Mouse (Mus musculus): ENCODE results near the gene Igfbp5. TPM values are rescaled to one million over a fixed set of nuclear protein-coding genes. Genes with fewer than 3 reads are reported as not detected.
A peak's percentile ranks its signal among the peaks of the same experiment; 100 is the strongest.

Gene Igfbp5
- polyA plus RNA-seq, 1 experiment: not detected

DNA sequence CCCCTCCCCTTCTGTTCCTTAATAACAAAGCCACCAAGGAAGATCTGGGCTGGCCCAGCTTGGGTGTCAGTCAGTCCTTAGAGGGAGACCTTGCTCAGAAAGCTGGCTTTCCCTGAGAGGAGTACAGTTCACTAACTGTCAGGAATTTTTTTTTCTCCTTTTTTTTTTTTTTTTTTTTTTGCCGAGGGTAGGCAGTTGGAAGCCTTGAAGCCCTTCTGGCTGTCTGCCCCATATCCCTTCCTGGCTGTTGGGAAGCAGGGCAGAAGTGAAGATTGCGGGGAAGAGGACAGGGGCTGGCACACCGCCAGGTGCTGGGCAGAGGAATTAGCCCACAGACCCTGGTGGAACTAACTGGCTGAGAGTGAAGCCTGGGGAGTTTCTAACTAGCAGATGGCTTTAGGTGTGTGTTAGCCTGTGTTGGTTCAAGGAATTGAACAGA lies 42.0 kb downstream of the Igfbp5 start:
- no peaks in the 10 kb centered on the region for H3K9me3 ChIP-seq (ENCODE audit: control insufficient read depth, low read length)
- no peak for TF ChIP-seq TAL1 (IDR thresholded peaks at IDR 0.05; ENCODE audit: low read length)
- no peak for TF ChIP-seq GATA1 (IDR thresholded peaks at IDR 0.05; ENCODE audit: low read length)
- no peaks in the 10 kb centered on the region for H3K4me1 ChIP-seq (ENCODE audit: control insufficient read depth)
- peaks cover 3% of the 10 kb centered on the region for H3K27me3 ChIP-seq (ENCODE audit: control insufficient read depth)
- H3K4me3 ChIP-seq (replicated peaks): no peak overlapping the region
- no peaks in the 10 kb centered on the region for H3K36me3 ChIP-seq (ENCODE audit: control insufficient read depth)

DNA sequence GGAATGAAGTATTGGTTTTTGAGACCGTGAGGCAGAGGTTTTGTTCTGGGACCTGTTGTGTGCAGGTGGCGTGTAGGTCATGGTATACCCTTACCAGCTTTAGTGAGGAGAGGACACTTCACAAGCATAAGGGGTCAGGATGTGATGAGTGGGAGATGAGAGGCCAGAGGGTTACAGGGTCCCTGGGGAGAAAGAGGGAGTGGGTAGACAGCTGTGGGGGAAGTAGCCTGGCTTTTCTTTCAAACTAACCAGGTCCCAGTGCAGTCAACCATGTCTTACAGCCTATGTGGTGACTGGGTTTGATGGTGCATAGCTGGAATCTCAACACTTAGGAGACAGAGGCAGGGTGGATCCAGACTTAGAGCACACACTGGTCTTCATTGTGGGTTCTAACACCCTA lies 44.2 kb downstream of the Igfbp5 start:
- no peaks in the 10 kb centered on the region for H3K9me3 ChIP-seq (ENCODE audit: control insufficient read depth, low read length)
- H3K4me3 ChIP-seq (replicated peaks): no peak overlapping the region
- H3K36me3 ChIP-seq (ENCODE audit: control insufficient read depth): no peaks in the 10 kb centered on the region
- peaks cover 25% of the 10 kb centered on the region for H3K27me3 ChIP-seq (ENCODE audit: control insufficient read depth)
- TF ChIP-seq TAL1 (IDR thresholded peaks at IDR 0.05; ENCODE audit: low read length) (no peak), GATA1 (IDR thresholded peaks at IDR 0.05; ENCODE audit: low read length) (no peak)
- H3K4me1 ChIP-seq (ENCODE audit: control insufficient read depth): no peaks in the 10 kb centered on the region

DNA sequence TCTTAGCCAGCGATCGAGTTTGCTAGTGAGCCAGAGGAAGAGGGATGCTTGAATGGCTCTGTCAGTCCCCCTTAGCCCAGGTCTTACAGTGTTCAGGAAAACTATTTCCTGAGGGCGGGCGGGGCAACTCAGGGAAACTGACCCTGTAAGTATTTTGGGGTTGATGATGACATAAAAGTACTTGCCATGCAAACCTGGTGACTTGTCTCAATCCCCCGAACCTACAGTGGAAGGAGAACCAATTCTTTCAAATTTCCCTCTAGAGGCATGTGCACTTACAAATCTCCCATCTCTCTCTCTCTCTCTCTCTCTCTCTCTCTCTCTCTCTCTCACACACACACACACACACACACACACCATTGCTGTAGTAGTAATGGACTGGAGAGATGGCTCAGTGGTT lies 45.8 kb downstream of the Igfbp5 start:
- H3K27me3 ChIP-seq (ENCODE audit: control insufficient read depth): peaks cover 42% of the 10 kb centered on the region
- H3K4me3 ChIP-seq (replicated peaks): no peak overlapping the region
- H3K4me1 ChIP-seq (ENCODE audit: control insufficient read depth): no peaks in the 10 kb centered on the region
- H3K36me3 ChIP-seq (ENCODE audit: control insufficient read depth): no peaks in the 10 kb centered on the region
- no peaks in the 10 kb centered on the region for H3K9me3 ChIP-seq (ENCODE audit: control insufficient read depth, low read length)
- no peak for TF ChIP-seq GATA1 (IDR thresholded peaks at IDR 0.05; ENCODE audit: low read length)
- no peak for TF ChIP-seq TAL1 (IDR thresholded peaks at IDR 0.05; ENCODE audit: low read length)

DNA sequence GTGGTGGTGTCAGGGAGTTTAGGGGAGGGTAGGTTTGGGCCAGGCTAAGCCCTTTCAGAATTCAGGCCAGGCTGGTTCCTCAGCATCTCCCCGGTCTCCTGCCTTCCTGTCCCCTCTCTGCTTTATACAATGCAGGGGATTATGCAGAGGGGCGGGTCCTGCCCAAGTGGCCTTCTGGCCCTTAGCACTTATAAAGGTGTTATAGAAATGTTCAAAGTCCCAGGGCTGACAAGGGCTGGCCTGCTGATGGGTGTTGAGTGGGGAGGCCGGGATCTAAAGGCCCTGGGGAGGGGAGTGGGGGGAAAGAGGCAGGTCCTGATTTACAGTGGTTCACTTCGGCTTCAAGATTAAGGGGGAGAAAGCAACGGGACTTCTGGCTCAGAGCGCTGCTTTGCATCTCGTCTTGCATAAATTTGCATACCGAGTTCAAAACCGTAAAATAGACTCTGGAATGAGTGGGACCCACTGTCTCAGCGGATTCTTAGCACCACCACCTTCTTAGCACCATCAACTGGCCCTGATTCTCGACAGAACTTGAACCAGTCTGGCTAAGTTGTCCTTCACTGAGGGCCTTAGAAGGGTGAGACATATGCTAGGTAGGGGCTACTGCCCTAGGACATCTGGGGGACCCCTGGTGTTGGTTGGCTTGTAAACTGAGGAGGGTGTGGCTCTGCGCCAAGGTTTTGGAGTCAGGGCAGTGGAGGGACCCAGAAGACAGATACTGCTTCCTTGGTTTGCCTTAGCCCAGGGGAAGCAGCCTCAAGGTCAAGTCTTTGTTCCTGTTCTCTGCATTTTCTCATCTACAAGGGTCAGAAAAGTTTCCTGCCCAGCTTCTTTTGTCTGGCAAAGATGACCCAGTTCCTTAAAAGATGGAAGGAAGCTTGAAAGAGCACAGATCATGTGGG lies 47.0 kb downstream of the Igfbp5 start:
- H3K27me3 ChIP-seq (ENCODE audit: control insufficient read depth): peaks cover 53% of the 10 kb centered on the region
- no peak for TF ChIP-seq TAL1 (IDR thresholded peaks at IDR 0.05; ENCODE audit: low read length)
- TF ChIP-seq GATA1 (IDR thresholded peaks at IDR 0.05; ENCODE audit: low read length): no peak

GRCm38 (mm10) chr1:72826931-72827330 lies 47.8 kb downstream of the Igfbp5 start:
- Histone ChIP-seq H3K4me3 (replicated peaks) (no peak overlapping the region), H3K27me3 (ENCODE audit: control insufficient read depth) (peaks cover 59% of the 10 kb centered on the region), H3K36me3 (ENCODE audit: control insufficient read depth) (no peaks in the 10 kb centered on the region), H3K4me1 (ENCODE audit: control insufficient read depth) (no peaks in the 10 kb centered on the region), H3K9me3 (ENCODE audit: control insufficient read depth, low read length) (no peaks in the 10 kb centered on the region)
- TF ChIP-seq TAL1 (IDR thresholded peaks at IDR 0.05; ENCODE audit: low read length): no peak
- no peak for TF ChIP-seq GATA1 (IDR thresholded peaks at IDR 0.05; ENCODE audit: low read length)

More for the DNA sequence above, 47.0 kb downstream of the Igfbp5 start:
- no peaks in the 10 kb centered on the region for H3K4me1 ChIP-seq (ENCODE audit: control insufficient read depth)
- no peaks in the 10 kb centered on the region for H3K9me3 ChIP-seq (ENCODE audit: control insufficient read depth, low read length)
- H3K4me3 ChIP-seq (replicated peaks): no peak overlapping the region
- no peaks in the 10 kb centered on the region for H3K36me3 ChIP-seq (ENCODE audit: control insufficient read depth)

- H3K36me3 ChIP-seq (ENCODE audit: control insufficient read depth): no peaks in the 10 kb centered on the region
- peaks cover 60% of the 10 kb centered on the region for H3K27me3 ChIP-seq (ENCODE audit: control insufficient read depth)
- H3K4me3 ChIP-seq (replicated peaks): no peak overlapping the region
- TF ChIP-seq GATA1 (IDR thresholded peaks at IDR 0.05; ENCODE audit: low read length) (no peak), TAL1 (IDR thresholded peaks at IDR 0.05; ENCODE audit: low read length) (no peak)
- no peaks in the 10 kb centered on the region for H3K9me3 ChIP-seq (ENCODE audit: control insufficient read depth, low read length)
- no peaks in the 10 kb centered on the region for H3K4me1 ChIP-seq (ENCODE audit: control insufficient read depth)
Observed at GRCm38 (mm10) chr1:72826446-72826845, 48.2 kb downstream of the Igfbp5 start.

DNA sequence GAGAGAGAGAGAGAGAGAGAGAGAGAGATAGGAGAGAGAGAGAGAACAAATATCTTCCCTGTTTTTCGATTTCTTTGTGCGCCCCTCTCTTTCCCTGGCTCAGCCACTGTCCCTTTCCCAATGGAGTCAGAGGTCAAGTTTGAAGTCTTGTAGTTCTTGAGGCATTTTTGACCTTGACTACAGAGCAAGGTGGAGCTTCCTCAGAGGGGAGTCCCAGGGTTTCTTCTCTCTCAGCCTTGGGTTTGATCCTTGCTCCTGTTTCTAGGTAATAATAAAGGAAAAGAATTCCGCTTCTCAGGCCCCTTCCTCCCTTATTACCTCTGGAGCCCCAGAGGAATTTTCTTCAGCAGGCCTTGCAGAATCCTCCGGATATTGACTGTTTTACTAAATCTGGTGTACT lies 48.8 kb downstream of the Igfbp5 start:
- Histone ChIP-seq H3K4me1 (ENCODE audit: control insufficient read depth) (no peaks in the 10 kb centered on the region), H3K36me3 (ENCODE audit: control insufficient read depth) (no peaks in the 10 kb centered on the region), H3K9me3 (ENCODE audit: control insufficient read depth, low read length) (no peaks in the 10 kb centered on the region), H3K4me3 (replicated peaks) (no peak overlapping the region), H3K27me3 (ENCODE audit: control insufficient read depth) (peaks cover 63% of the 10 kb centered on the region)
- TF ChIP-seq GATA1 (IDR thresholded peaks at IDR 0.05; ENCODE audit: low read length) (no peak), TAL1 (IDR thresholded peaks at IDR 0.05; ENCODE audit: low read length) (no peak)

DNA sequence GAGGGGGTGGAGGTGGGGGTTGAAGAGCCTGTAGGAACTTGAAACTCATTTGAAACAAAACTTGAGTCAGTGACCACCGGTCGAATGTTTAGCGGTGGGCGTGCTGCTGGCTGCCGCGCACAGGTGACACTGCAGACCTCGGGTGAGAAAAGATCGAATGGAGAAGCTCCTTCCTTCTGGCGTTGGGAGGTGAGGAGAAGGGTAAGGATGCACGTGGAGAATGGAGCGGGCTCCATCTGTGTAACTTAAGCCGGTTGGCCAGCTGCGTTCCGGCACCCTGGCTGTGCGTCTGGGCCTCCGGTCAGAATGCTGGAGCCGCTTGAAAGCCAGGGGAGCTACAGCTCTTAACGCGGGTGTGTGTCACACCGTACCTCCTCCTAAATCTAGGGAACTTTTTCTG lies 49.4 kb downstream of the Igfbp5 start:
- H3K27me3 ChIP-seq (ENCODE audit: control insufficient read depth): peaks cover 63% of the 10 kb centered on the region
- no peaks in the 10 kb centered on the region for H3K36me3 ChIP-seq (ENCODE audit: control insufficient read depth)
- no peaks in the 10 kb centered on the region for H3K9me3 ChIP-seq (ENCODE audit: control insufficient read depth, low read length)
- H3K4me1 ChIP-seq (ENCODE audit: control insufficient read depth): no peaks in the 10 kb centered on the region
- H3K4me3 ChIP-seq (replicated peaks): no peak overlapping the region
- no peak for TF ChIP-seq TAL1 (IDR thresholded peaks at IDR 0.05; ENCODE audit: low read length)

DNA sequence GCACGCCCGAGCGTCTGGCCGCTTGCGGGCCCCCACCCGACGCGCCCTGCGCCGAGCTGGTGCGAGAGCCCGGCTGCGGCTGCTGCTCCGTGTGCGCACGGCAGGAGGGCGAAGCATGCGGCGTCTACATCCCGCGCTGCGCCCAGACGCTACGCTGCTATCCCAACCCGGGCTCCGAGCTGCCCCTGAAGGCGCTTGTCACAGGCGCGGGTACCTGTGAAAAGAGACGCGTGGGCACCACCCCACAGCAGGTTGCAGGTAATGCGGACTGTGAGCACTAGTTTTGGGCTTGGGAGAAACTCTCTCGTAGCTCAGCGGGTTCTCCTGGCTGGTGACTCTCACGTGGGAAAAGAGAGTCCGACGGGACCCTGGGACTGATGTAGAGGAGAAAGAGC lies 50.0 kb downstream of the Igfbp5 start:
- H3K4me3 ChIP-seq (replicated peaks): peak overlapping the region; percentile 20
- no peak for TF ChIP-seq TAL1 (IDR thresholded peaks at IDR 0.05; ENCODE audit: low read length)
- no peak for TF ChIP-seq GATA1 (IDR thresholded peaks at IDR 0.05; ENCODE audit: low read length)
- peaks cover 63% of the 10 kb centered on the region for H3K27me3 ChIP-seq (ENCODE audit: control insufficient read depth)
- H3K9me3 ChIP-seq (ENCODE audit: control insufficient read depth, low read length): no peaks in the 10 kb centered on the region
- H3K4me1 ChIP-seq (ENCODE audit: control insufficient read depth): no peaks in the 10 kb centered on the region
- H3K36me3 ChIP-seq (ENCODE audit: control insufficient read depth): no peaks in the 10 kb centered on the region
